Mouse (Mus musculus): Measurements from ENCODE around the gene Gm37240. TPM values are rescaled to one million over a fixed set of nuclear protein-coding genes. Genes with fewer than 3 reads are reported as not detected.

The Gm37240 gene
- polyA plus RNA-seq, 1 experiment from 2014 or later, result 0.43 TPM

DNA sequence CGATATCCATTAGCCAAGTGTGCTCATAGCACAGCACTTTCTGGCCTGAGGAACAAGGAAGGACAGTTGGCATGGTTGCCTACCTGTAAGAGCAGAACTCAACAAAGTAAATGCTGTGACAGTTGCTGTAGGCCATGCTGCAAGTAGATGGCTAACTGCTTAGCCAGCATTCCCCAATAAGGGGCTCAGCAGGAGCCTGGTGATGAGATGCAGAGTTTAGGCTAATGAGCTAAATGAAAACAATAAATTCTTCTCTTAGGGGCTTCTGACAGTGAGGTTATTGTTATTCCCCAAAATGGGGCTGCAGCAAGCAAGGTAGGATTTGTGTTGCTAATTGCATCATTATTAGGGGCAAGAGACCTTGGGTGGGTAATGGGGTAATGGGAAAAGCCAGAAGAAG, 283.5 kb downstream of the Gm37240 start:
- ATAC-seq (replicated peaks; ENCODE audit: low FRiP score) (peak; percentile 49; the same call in 1 of the 2 replicates), DNase-seq (ENCODE audit: low spot score) (peak; percentile 49)
- WGBS, result 80% methylated on average over 1 of the region's 1 CpGs
- H3K9me3 ChIP-seq (ENCODE audit: control insufficient read depth, low read length), result no peaks in the 10 kb centered on the region
- H3K27me3 ChIP-seq (ENCODE audit: control insufficient read depth, insufficient read depth, low read length), result no peaks in the 10 kb centered on the region
- no peak overlapping the region for H3K27ac ChIP-seq (ENCODE audit: low read depth, low read length)
- no peak overlapping the region for H3K4me3 ChIP-seq (ENCODE audit: low read depth, low read length)
- peaks cover 24% of the 10 kb centered on the region for H3K4me1 ChIP-seq (replicated peaks; ENCODE audit: control insufficient read depth, insufficient read depth, low read length)
- H3K4me2 ChIP-seq (ENCODE audit: low read depth, low read length, severe bottlenecking), result no peak overlapping the region
- H3K9ac ChIP-seq (ENCODE audit: low read length), result no peak overlapping the region
- H3K36me3 ChIP-seq (ENCODE audit: control insufficient read depth, insufficient read depth, low read length), result no peaks in the 10 kb centered on the region

DNA sequence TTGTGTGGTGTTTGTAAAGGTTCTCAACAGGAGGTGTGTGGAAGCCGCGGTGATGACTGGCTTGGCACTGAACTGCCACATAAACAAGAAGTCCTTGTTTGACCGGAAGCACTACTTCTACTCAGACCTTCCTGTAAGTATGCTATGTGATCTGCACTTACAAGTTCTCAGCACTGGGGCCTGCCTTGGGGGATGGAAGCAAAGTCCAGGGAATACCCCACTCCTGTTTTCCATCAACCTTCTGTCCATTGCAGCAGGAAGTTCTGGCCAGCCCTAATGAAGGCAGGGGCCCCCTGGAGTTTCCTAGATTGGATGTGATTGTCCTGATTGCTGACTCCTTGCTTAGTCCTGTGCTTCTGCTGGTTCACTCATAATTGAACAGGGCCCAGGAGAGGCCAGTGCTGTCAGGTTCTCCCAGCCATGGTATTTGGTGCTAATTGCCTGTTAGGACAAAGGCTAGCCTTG, 285.4 kb downstream of the Gm37240 start:
- DNase-seq (ENCODE audit: low spot score), result peak; percentile 56

DNA sequence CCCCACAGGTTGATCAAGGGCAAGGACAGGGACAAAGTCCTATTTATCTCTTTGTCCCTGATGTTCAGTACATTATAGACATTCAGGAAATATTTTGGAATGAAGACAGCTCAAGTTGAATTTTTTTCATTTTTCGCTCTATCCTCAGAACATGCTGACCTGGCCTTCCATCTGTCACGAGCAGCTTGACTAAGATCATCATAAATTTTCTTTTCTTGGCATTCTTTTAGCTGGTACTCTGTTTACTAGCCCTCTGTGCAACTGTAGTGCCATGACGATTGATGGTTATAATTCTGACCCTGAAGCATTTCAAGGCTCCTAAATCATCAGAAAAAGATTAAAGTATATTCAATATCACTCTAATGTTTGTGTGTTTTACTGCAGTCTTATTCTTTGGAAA, 287.8 kb downstream of the Gm37240 start:
- DNase-seq (ENCODE audit: low spot score) (no peak), ATAC-seq (replicated peaks; ENCODE audit: low FRiP score) (no peak)
- WGBS, result 89% methylated on average over 3 of the region's 3 CpGs
- no peak overlapping the region for H3K4me2 ChIP-seq (ENCODE audit: low read depth, low read length, severe bottlenecking)
- peaks cover 24% of the 10 kb centered on the region for H3K4me1 ChIP-seq (replicated peaks; ENCODE audit: control insufficient read depth, insufficient read depth, low read length)
- H3K9ac ChIP-seq (ENCODE audit: low read length), result no peak overlapping the region
- no peaks in the 10 kb centered on the region for H3K27me3 ChIP-seq (ENCODE audit: control insufficient read depth, insufficient read depth, low read length)
- no peak overlapping the region for H3K27ac ChIP-seq (ENCODE audit: low read depth, low read length)
- no peaks in the 10 kb centered on the region for H3K9me3 ChIP-seq (ENCODE audit: control insufficient read depth, low read length)
- no peaks in the 10 kb centered on the region for H3K36me3 ChIP-seq (ENCODE audit: control insufficient read depth, insufficient read depth, low read length)
- no peak overlapping the region for H3K4me3 ChIP-seq (ENCODE audit: low read depth, low read length)

More for the DNA sequence above, 285.4 kb downstream of the Gm37240 start:
- Histone ChIP-seq H3K9me3 (ENCODE audit: control insufficient read depth, low read length) (no peaks in the 10 kb centered on the region), H3K36me3 (ENCODE audit: control insufficient read depth, insufficient read depth, low read length) (no peaks in the 10 kb centered on the region), H3K4me1 (replicated peaks; ENCODE audit: control insufficient read depth, insufficient read depth, low read length) (peaks cover 24% of the 10 kb centered on the region), H3K27me3 (ENCODE audit: control insufficient read depth, insufficient read depth, low read length) (no peaks in the 10 kb centered on the region), H3K4me3 (ENCODE audit: low read depth, low read length) (no peak overlapping the region), H3K27ac (ENCODE audit: low read depth, low read length) (0 out of 2 replicates have a peak overlapping the region, but pooled peaks have one; percentile 4), H3K4me2 (ENCODE audit: low read depth, low read length, severe bottlenecking) (no peak overlapping the region), H3K9ac (ENCODE audit: low read length) (no peak overlapping the region)
- ATAC-seq (replicated peaks; ENCODE audit: low FRiP score), result peak; percentile 69
- 46% methylated on average over 3 of the region's 3 CpGs for WGBS

DNA sequence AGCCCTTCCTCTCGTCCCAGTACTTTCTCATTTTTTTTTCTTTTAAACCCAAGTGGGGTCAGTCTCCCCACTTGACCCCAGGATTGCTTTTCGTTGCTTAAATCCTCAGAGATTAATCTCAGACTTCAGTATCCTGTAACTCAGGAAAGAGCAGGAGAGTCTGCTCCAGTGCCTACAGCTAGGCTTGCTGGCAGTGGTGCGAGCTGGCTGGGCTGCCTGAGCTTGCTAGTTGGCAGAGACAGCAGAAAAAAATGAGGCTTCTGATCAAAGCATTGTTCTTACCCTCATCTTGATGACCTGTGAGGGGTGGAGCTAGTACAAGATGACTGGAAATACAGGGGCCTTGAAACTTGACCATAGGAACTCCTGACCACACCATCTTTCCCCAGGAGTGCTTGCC, 292.9 kb downstream of the Gm37240 start:
- Histone ChIP-seq H3K27me3 (ENCODE audit: control insufficient read depth, insufficient read depth, low read length) (no peaks in the 10 kb centered on the region), H3K4me1 (replicated peaks; ENCODE audit: control insufficient read depth, insufficient read depth, low read length) (no peaks in the 10 kb centered on the region), H3K9me3 (ENCODE audit: control insufficient read depth, low read length) (no peaks in the 10 kb centered on the region), H3K27ac (ENCODE audit: low read depth, low read length) (no peak overlapping the region), H3K4me2 (ENCODE audit: low read depth, low read length, severe bottlenecking) (no peak overlapping the region), H3K9ac (ENCODE audit: low read length) (no peak overlapping the region), H3K4me3 (ENCODE audit: low read depth, low read length) (no peak overlapping the region), H3K36me3 (ENCODE audit: control insufficient read depth, insufficient read depth, low read length) (no peaks in the 10 kb centered on the region)
- DNase-seq (ENCODE audit: low spot score) (no peak), ATAC-seq (replicated peaks; ENCODE audit: low FRiP score) (no peak)
- 88% methylated on average over 3 of the region's 3 CpGs for WGBS

DNA sequence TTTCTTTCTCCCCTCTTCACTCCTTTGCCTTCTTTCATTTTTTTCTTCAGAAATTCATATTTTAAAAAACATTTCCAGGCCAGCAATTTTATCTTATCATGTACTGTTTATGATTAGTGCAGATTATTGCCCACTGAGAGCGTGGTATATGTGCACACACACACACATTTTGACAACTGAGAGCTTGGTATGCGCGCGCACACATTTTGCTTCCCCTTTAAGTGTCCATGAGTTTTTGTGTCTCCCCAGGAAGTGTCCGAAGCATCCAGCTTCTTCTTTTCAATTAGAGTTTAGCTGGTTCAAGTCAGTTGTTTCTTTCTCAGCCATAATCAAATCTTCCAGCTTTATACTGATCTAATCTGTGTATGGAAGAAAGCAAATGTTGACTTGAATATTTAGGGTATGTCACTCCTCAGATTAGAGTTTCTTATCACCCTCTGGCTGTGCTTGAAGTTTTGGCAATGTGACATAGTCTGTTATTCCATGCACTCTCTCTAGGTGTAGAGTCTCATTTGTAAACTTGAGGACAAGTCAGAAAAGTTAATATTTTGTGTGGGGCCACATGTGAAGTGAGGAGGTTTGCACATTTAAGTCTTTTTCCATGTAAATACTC, 294.6 kb downstream of the Gm37240 start:
- H3K36me3 ChIP-seq (ENCODE audit: control insufficient read depth, insufficient read depth, low read length), result no peaks in the 10 kb centered on the region
- no peaks in the 10 kb centered on the region for H3K9me3 ChIP-seq (ENCODE audit: control insufficient read depth, low read length)
- H3K4me2 ChIP-seq (ENCODE audit: low read depth, low read length, severe bottlenecking), result no peak overlapping the region
- 94% methylated on average over 5 of the region's 5 CpGs for WGBS
- H3K4me3 ChIP-seq (ENCODE audit: low read depth, low read length), result no peak overlapping the region
- no peak overlapping the region for H3K9ac ChIP-seq (ENCODE audit: low read length)
- no peaks in the 10 kb centered on the region for H3K27me3 ChIP-seq (ENCODE audit: control insufficient read depth, insufficient read depth, low read length)
- no peak for DNase-seq (ENCODE audit: low spot score)
- ATAC-seq (replicated peaks; ENCODE audit: low FRiP score), result no peak
- H3K4me1 ChIP-seq (replicated peaks; ENCODE audit: control insufficient read depth, insufficient read depth, low read length), result no peaks in the 10 kb centered on the region
- no peak overlapping the region for H3K27ac ChIP-seq (ENCODE audit: low read depth, low read length)

- H3K4me3 ChIP-seq (ENCODE audit: low read depth, low read length), result no peak overlapping the region
- no peak for ATAC-seq (replicated peaks; ENCODE audit: low FRiP score)
- no peak overlapping the region for H3K9ac ChIP-seq (ENCODE audit: low read length)
- no peak overlapping the region for H3K4me2 ChIP-seq (ENCODE audit: low read depth, low read length, severe bottlenecking)
- DNase-seq (ENCODE audit: low spot score), result no peak
- H3K27me3 ChIP-seq (ENCODE audit: control insufficient read depth, insufficient read depth, low read length), result no peaks in the 10 kb centered on the region
- 92% methylated on average over 4 of the region's 4 CpGs for WGBS
- no peak overlapping the region for H3K27ac ChIP-seq (ENCODE audit: low read depth, low read length)
- no peaks in the 10 kb centered on the region for H3K4me1 ChIP-seq (replicated peaks; ENCODE audit: control insufficient read depth, insufficient read depth, low read length)
- H3K36me3 ChIP-seq (ENCODE audit: control insufficient read depth, insufficient read depth, low read length), result no peaks in the 10 kb centered on the region
- no peaks in the 10 kb centered on the region for H3K9me3 ChIP-seq (ENCODE audit: control insufficient read depth, low read length)
These were observed 295.3 kb downstream of the Gm37240 start for GRCm38 (mm10) chr3:85592067-85592466.

- H3K27me3 ChIP-seq (ENCODE audit: control insufficient read depth, insufficient read depth, low read length), result no peaks in the 10 kb centered on the region
- WGBS, result 89% methylated on average over 3 of the region's 3 CpGs
- no peak for ATAC-seq (replicated peaks; ENCODE audit: low FRiP score)
- no peaks in the 10 kb centered on the region for H3K4me1 ChIP-seq (replicated peaks; ENCODE audit: control insufficient read depth, insufficient read depth, low read length)
- H3K4me3 ChIP-seq (ENCODE audit: low read depth, low read length), result no peak overlapping the region
- no peak overlapping the region for H3K27ac ChIP-seq (ENCODE audit: low read depth, low read length)
- DNase-seq (ENCODE audit: low spot score), result no peak
- no peak overlapping the region for H3K9ac ChIP-seq (ENCODE audit: low read length)
- H3K36me3 ChIP-seq (ENCODE audit: control insufficient read depth, insufficient read depth, low read length), result no peaks in the 10 kb centered on the region
- no peaks in the 10 kb centered on the region for H3K9me3 ChIP-seq (ENCODE audit: control insufficient read depth, low read length)
- H3K4me2 ChIP-seq (ENCODE audit: low read depth, low read length, severe bottlenecking), result no peak overlapping the region
These were observed 297.1 kb downstream of the Gm37240 start for GRCm38 (mm10) chr3:85590090-85590754.

DNA sequence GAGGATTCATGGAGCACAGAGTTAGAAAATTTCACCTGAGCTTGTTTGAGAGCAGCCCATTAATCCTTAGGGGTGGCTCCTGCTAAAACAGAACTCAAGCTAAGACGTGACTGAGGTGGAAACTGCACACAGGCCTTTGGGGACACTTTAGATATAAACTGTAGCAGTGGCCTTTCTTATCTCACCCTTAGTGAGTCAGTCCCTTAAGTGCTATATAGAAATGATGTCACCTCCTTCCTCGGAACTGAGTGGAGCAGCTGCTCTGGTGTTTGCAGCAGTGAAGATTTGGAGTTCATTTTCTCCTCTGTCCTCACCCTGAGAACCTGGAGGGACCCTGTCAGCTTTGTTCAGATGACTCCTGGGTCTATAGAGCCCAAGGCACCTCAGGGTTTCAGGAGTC, 298.6 kb downstream of the Gm37240 start:
- ATAC-seq (replicated peaks; ENCODE audit: low FRiP score), result no peak
- H3K4me2 ChIP-seq (ENCODE audit: low read depth, low read length, severe bottlenecking), result no peak overlapping the region
- whole genome bisulfite sequencing, result 79% methylated on average over 2 of the region's 2 CpGs

GRCm38 (mm10) chr3:85584966-85585365, 302.4 kb downstream of the Gm37240 start:
- Histone ChIP-seq H3K36me3 (ENCODE audit: control insufficient read depth, insufficient read depth, low read length) (no peaks in the 10 kb centered on the region), H3K9ac (ENCODE audit: low read length) (no peak overlapping the region), H3K4me2 (ENCODE audit: low read depth, low read length, severe bottlenecking) (no peak overlapping the region), H3K9me3 (ENCODE audit: control insufficient read depth, low read length) (no peaks in the 10 kb centered on the region), H3K27ac (ENCODE audit: low read depth, low read length) (no peak overlapping the region), H3K27me3 (ENCODE audit: control insufficient read depth, insufficient read depth, low read length) (no peaks in the 10 kb centered on the region), H3K4me3 (ENCODE audit: low read depth, low read length) (no peak overlapping the region), H3K4me1 (replicated peaks; ENCODE audit: control insufficient read depth, insufficient read depth, low read length) (no peaks in the 10 kb centered on the region)
- ATAC-seq (replicated peaks; ENCODE audit: low FRiP score) (no peak), DNase-seq (ENCODE audit: low spot score) (no peak)
- 89% methylated on average over 4 of the region's 4 CpGs for WGBS

More for the DNA sequence above, 298.6 kb downstream of the Gm37240 start:
- Histone ChIP-seq H3K27ac (ENCODE audit: low read depth, low read length) (no peak overlapping the region), H3K4me1 (replicated peaks; ENCODE audit: control insufficient read depth, insufficient read depth, low read length) (no peaks in the 10 kb centered on the region), H3K4me3 (ENCODE audit: low read depth, low read length) (no peak overlapping the region), H3K36me3 (ENCODE audit: control insufficient read depth, insufficient read depth, low read length) (no peaks in the 10 kb centered on the region), H3K27me3 (ENCODE audit: control insufficient read depth, insufficient read depth, low read length) (no peaks in the 10 kb centered on the region), H3K9me3 (ENCODE audit: control insufficient read depth, low read length) (no peaks in the 10 kb centered on the region), H3K9ac (ENCODE audit: low read length) (no peak overlapping the region)
- DNase-seq (ENCODE audit: low spot score), result no peak

Measured in forebrain, embryonic 11.5 days (tissue).